In genomic region chr14:76731096-76731986, GRCm38 (mm10) we compare ENCODE assay signal across 12 mouse cellular contexts.
DNase-seq lines count a peak whose midpoint lies in the region; ATAC-seq lines count a peak whose summit lies in the region.
"Had no signal": no experiment of that assay in that cellular context is flagged by ENCODE, and none has a peak within 500 bp of the region (broad histone marks: within the 10 kb centered on the region; RNA-seq: fewer than 3 reads in every experiment).

No protein-coding gene starts in this region.

- DNase-seq in limb, embryonic 10.5 days (ENCODE audit: low spot score), result no peak
- DNase-seq in lung, postnatal 14 days, result peak; percentile 50
- DNase-seq in thymus, postnatal 36 days, result no peak

- ATAC-seq in limb, embryonic 15.5 days (ENCODE audit: insufficient number of reproducible peaks, low FRiP score, low TSS enrichment, low read depth), result 0 out of 2 replicates have a peak, but pooled peaks have one; percentile 9
- no peak for ATAC-seq in embryonic facial prominence, embryonic 15.5 days (ENCODE audit: insufficient number of reproducible peaks, low FRiP score, low TSS enrichment, low read depth)
- peak; percentile 23; the same call in 1 of the 2 replicates for ATAC-seq in heart, embryonic 14.5 days (ENCODE audit: insufficient number of reproducible peaks, insufficient read depth, low FRiP score, low read depth)
- no peak for ATAC-seq in midbrain, embryonic 16.5 days
- ATAC-seq in megakaryocyte, adult 5-6 weeks (ENCODE audit: poor library complexity, severe bottlenecking), result no peak
- ATAC-seq: hindbrain, postnatal 0 days had no signal

- no peaks in the 10 kb centered on the region for H3K27me3 ChIP-seq in limb, embryonic 15.5 days
- no peaks in the 10 kb centered on the region for H3K27me3 ChIP-seq in limb, embryonic 10.5 days (ENCODE audit: low read depth, poor library complexity, severe bottlenecking)
- H3K27me3 ChIP-seq in embryonic facial prominence, embryonic 15.5 days, result no peaks in the 10 kb centered on the region
- H3K27me3 ChIP-seq in heart, embryonic 14.5 days (ENCODE audit: control insufficient read depth, insufficient read depth, low read length), result no peaks in the 10 kb centered on the region
- no peaks in the 10 kb centered on the region for H3K27me3 ChIP-seq in midbrain, embryonic 16.5 days (ENCODE audit: control insufficient read depth, insufficient read depth, low read depth, low read length)

- no peak overlapping the region for H3K27ac ChIP-seq in limb, embryonic 15.5 days
- H3K27ac ChIP-seq in limb, embryonic 10.5 days, result no peak overlapping the region
- no peak overlapping the region for H3K27ac ChIP-seq in embryonic facial prominence, embryonic 15.5 days (replicated peaks)
- peak overlapping the region; percentile 75 for H3K27ac ChIP-seq in heart, embryonic 14.5 days (replicated peaks in 1 of 2; ENCODE audit: control insufficient read depth in 1 of 2, insufficient read depth in 1 of 2, low read depth in 2 of 2, low read length in 2 of 2)
- H3K27ac ChIP-seq in midbrain, embryonic 16.5 days (ENCODE audit: low read length), result no peak overlapping the region
- H3K27ac ChIP-seq: hindbrain, postnatal 0 days had no signal

- WGBS in limb, embryonic 15.5 days, result 74% methylated on average over 19 of the region's 19 CpGs
- WGBS in limb, embryonic 10.5 days, result 88% methylated on average over 19 of the region's 19 CpGs
- WGBS in embryonic facial prominence, embryonic 15.5 days, result 64% methylated on average over 19 of the region's 19 CpGs
- WGBS in heart, embryonic 14.5 days, result 23% methylated on average over 19 of the region's 19 CpGs
- whole genome bisulfite sequencing in midbrain, embryonic 16.5 days, result 89% methylated on average over 19 of the region's 19 CpGs

- H3K4me3 ChIP-seq in limb, embryonic 15.5 days, result no peak overlapping the region
- no peak overlapping the region for H3K4me3 ChIP-seq in limb, embryonic 10.5 days
- no peak overlapping the region for H3K4me3 ChIP-seq in embryonic facial prominence, embryonic 15.5 days (replicated peaks)
- H3K4me3 ChIP-seq in heart, embryonic 14.5 days (ENCODE audit: control insufficient read depth in 1 of 2, insufficient read depth in 1 of 2, low read depth in 1 of 2, low read length in 2 of 2), result no peak overlapping the region
- no peak overlapping the region for H3K4me3 ChIP-seq in midbrain, embryonic 16.5 days (ENCODE audit: low read depth, low read length)
- H3K4me3 ChIP-seq: erythroblast, embryonic 14.5 days; megakaryocyte, embryonic 14.5 days had no signal

- H3K4me2 ChIP-seq in limb, embryonic 15.5 days, result no peak overlapping the region
- 0 out of 2 replicates have a peak overlapping the region, but pooled peaks have one; percentile 6 for H3K4me2 ChIP-seq in embryonic facial prominence, embryonic 15.5 days (replicated peaks)
- peak overlapping the region; percentile 43 for H3K4me2 ChIP-seq in heart, embryonic 14.5 days (ENCODE audit: low read length)
- no peak overlapping the region for H3K4me2 ChIP-seq in midbrain, embryonic 16.5 days (ENCODE audit: low read length)

- no peaks in the 10 kb centered on the region for H3K9me3 ChIP-seq in limb, embryonic 15.5 days
- H3K9me3 ChIP-seq in limb, embryonic 10.5 days (replicated peaks), result no peaks in the 10 kb centered on the region
- no peaks in the 10 kb centered on the region for H3K9me3 ChIP-seq in embryonic facial prominence, embryonic 15.5 days (replicated peaks)
- no peaks in the 10 kb centered on the region for H3K9me3 ChIP-seq in heart, embryonic 14.5 days (ENCODE audit: control insufficient read depth, low read length)
- H3K9me3 ChIP-seq in midbrain, embryonic 16.5 days (replicated peaks; ENCODE audit: control insufficient read depth, low read length, poor library complexity, severe bottlenecking), result no peaks in the 10 kb centered on the region
- H3K9me3 ChIP-seq: megakaryocyte, embryonic 14.5 days had no signal

- H3K36me3 ChIP-seq in limb, embryonic 15.5 days, result no peaks in the 10 kb centered on the region
- H3K36me3 ChIP-seq in limb, embryonic 10.5 days, result no peaks in the 10 kb centered on the region
- no peaks in the 10 kb centered on the region for H3K36me3 ChIP-seq in embryonic facial prominence, embryonic 15.5 days
- no peaks in the 10 kb centered on the region for H3K36me3 ChIP-seq in heart, embryonic 14.5 days (ENCODE audit: control insufficient read depth, insufficient read depth, low read length)
- no peaks in the 10 kb centered on the region for H3K36me3 ChIP-seq in midbrain, embryonic 16.5 days (ENCODE audit: control insufficient read depth, insufficient read depth, low read length)
- H3K36me3 ChIP-seq: G1E had no signal

- no peak overlapping the region for H3K9ac ChIP-seq in limb, embryonic 15.5 days
- H3K9ac ChIP-seq in embryonic facial prominence, embryonic 15.5 days, result no peak overlapping the region
- no peak overlapping the region for H3K9ac ChIP-seq in heart, embryonic 14.5 days (ENCODE audit: low read length)
- H3K9ac ChIP-seq in midbrain, embryonic 16.5 days (ENCODE audit: low read depth, low read length), result no peak overlapping the region

- peaks cover 10% of the 10 kb centered on the region for H3K4me1 ChIP-seq in limb, embryonic 15.5 days
- peaks cover 4% of the 10 kb centered on the region; the same call in 1 of the 2 replicates for H3K4me1 ChIP-seq in limb, embryonic 10.5 days
- H3K4me1 ChIP-seq in embryonic facial prominence, embryonic 15.5 days, result peaks cover 11% of the 10 kb centered on the region
- H3K4me1 ChIP-seq in heart, embryonic 14.5 days (ENCODE audit: control insufficient read depth in 2 of 2, insufficient read depth in 2 of 2, low read length in 2 of 2), result peaks cover 15 to 17% of the 10 kb centered on the region in 2 experiments
- peaks cover 14% of the 10 kb centered on the region for H3K4me1 ChIP-seq in midbrain, embryonic 16.5 days (ENCODE audit: control insufficient read depth, insufficient read depth, low read length)

Comparison
In these comparisons a context has a peak if more than half of its experiments do, and no peak if none do; other contexts are left out.
1. ATAC-seq: peak in limb, embryonic 15.5 days (single experiment) and heart, embryonic 14.5 days (single experiment); none in embryonic facial prominence, embryonic 15.5 days (single experiment), midbrain, embryonic 16.5 days (single experiment) and megakaryocyte, adult 5-6 weeks (single experiment).
2. H3K27ac ChIP-seq: peak in heart, embryonic 14.5 days (2 of 2); none in limb, embryonic 15.5 days (single experiment), limb, embryonic 10.5 days (single experiment), embryonic facial prominence, embryonic 15.5 days (single experiment) and midbrain, embryonic 16.5 days (single experiment).
3. H3K4me2 ChIP-seq: peak in embryonic facial prominence, embryonic 15.5 days (single experiment) and heart, embryonic 14.5 days (single experiment); none in limb, embryonic 15.5 days (single experiment) and midbrain, embryonic 16.5 days (single experiment).